Mouse (Mus musculus) liver, adult 2 months (tissue): ENCODE measurements around the gene Oxa1l. TPM values are rescaled to one million over a fixed set of nuclear protein-coding genes. Genes with fewer than 3 reads are reported as not detected.

Source experiments
- DNase-seq: peaks from one replicate; pipeline ENCODE4 v3.0.0-alpha.2; 2011; ENCODE audit warnings: low read depth, low spot score; ENCODE audit errors: extremely low read depth
- H3K27ac ChIP-seq: fragments of 200-500 bp; replicated peaks from 2 replicates; pipeline ENCODE4 v1.5.1; 2012; ENCODE audit warnings: low read depth, mild to moderate bottlenecking, control low read depth, inconsistent platforms, low read length; ENCODE audit not compliant: insufficient read depth
- H3K27me3 ChIP-seq: fragments of 200-500 bp; 2 replicates; pipeline ENCODE4 v1.6.1; 2012; ENCODE audit warnings: mild to moderate bottlenecking, moderate library complexity, low read length, inconsistent platforms; ENCODE audit not compliant: control insufficient read depth, insufficient read depth
- H3K36me3 ChIP-seq: fragments of 200-500 bp; 2 replicates; pipeline ENCODE4 v1.6.1; 2012; ENCODE audit warnings: low read length, inconsistent platforms; ENCODE audit not compliant: control insufficient read depth, insufficient read depth
- H3K4me1 ChIP-seq: fragments of 200-500 bp; 2 replicates; pipeline ENCODE4 v1.6.1; 2011; ENCODE audit warnings: low read length; ENCODE audit not compliant: control insufficient read depth, insufficient read depth
- H3K4me3 ChIP-seq: fragments of 200-500 bp; 2 replicates; pipeline ENCODE4 v1.5.1; 2011; ENCODE audit warnings: low read depth, mild to moderate bottlenecking, control low read depth, low read length, moderate library complexity; ENCODE audit not compliant: insufficient read depth
- H3K79me2 ChIP-seq: fragments of 200-500 bp; 2 replicates; pipeline ENCODE4 v1.6.1; 2012; ENCODE audit warnings: inconsistent platforms, mild to moderate bottlenecking, low read length, moderate library complexity; ENCODE audit not compliant: control insufficient read depth, insufficient read depth
- H3K9ac ChIP-seq: fragments of 200-500 bp; 2 replicates; pipeline ENCODE4 v1.6.1; 2012; ENCODE audit warnings: low read depth, mild to moderate bottlenecking, control low read depth, inconsistent platforms, low read length
- CTCF ChIP-seq: fragments of 200-500 bp; IDR thresholded peaks from 2 replicates; pipeline ENCODE4 v1.5.1; 2011; ENCODE audit warnings: low read depth, low read length, control low read depth
- POLR2A ChIP-seq: fragments of 200-500 bp; IDR thresholded peaks from 2 replicates; pipeline ENCODE4 v1.6.1; 2011; ENCODE audit warnings: low read length, control low read depth; ENCODE audit not compliant: insufficient read depth; ENCODE audit errors: extremely low read depth
- WGBS: fragments of 180-500 bp; shearing (Covaris S2); methylation state at CpG from one replicate; pipeline ENCODE4 v1.1.7; 2018; 5-methylcytosine and 5-hydroxymethylcytosine counted together
- polyA plus RNA-seq: library from polyadenylated mRNA; depleted of rRNA; stranded (reverse); fragments of >200 nt; gene quantifications from 2 replicates; pipeline ENCODE4 v1.2.3, GENCODE M21; 2012
- total RNA-seq: library from RNA; depleted of rRNA; stranded (reverse); fragments of >200 nt; gene quantifications from 2 replicates; pipeline ENCODE4 v1.2.3, GENCODE M21; 2014

The Oxa1l gene
- total and polyA plus RNA-seq, 2 experiments, result 16.4 to 116 TPM

- Histone ChIP-seq H3K36me3 (no peaks in the 10 kb centered on the region), H3K27ac (no peak overlapping the region), H3K9ac (no peak overlapping the region), H3K79me2 (no peaks in the 10 kb centered on the region), H3K27me3 (no peaks in the 10 kb centered on the region), H3K4me1 (no peaks in the 10 kb centered on the region), H3K4me3 (no peak overlapping the region)
- TF ChIP-seq POLR2A (no peak), CTCF (no peak)
- WGBS, result 57% methylated on average over 8 of the region's 8 CpGs
- DNase-seq, result peak; percentile 23
These were observed 8.3 kb upstream of the Oxa1l start for GRCm38 (mm10) chr14:54352314-54352713.

GRCm38 (mm10) chr14:54354406-54354805 is 6.2 kb upstream of the Oxa1l start:
- 50% methylated on average over 1 of the region's 1 CpGs for WGBS
- Histone ChIP-seq H3K4me3 (no peak overlapping the region), H3K36me3 (no peaks in the 10 kb centered on the region), H3K4me1 (no peaks in the 10 kb centered on the region), H3K79me2 (no peaks in the 10 kb centered on the region), H3K27me3 (no peaks in the 10 kb centered on the region), H3K27ac (no peak overlapping the region), H3K9ac (no peak overlapping the region)
- TF ChIP-seq POLR2A (no peak), CTCF (no peak)
- no peak for DNase-seq

- no peak overlapping the region for H3K4me3 ChIP-seq
- H3K36me3 ChIP-seq, result peaks cover 21% of the 10 kb centered on the region
- H3K27ac ChIP-seq, result no peak overlapping the region
- 91% methylated on average over 8 of the region's 8 CpGs for WGBS
- no peak for DNase-seq
- no peaks in the 10 kb centered on the region; the same call in 1 of the 2 replicates for H3K79me2 ChIP-seq
- no peak overlapping the region for H3K9ac ChIP-seq
- no peaks in the 10 kb centered on the region for H3K27me3 ChIP-seq
- TF ChIP-seq CTCF (no peak), POLR2A (no peak)
- peaks cover 2% of the 10 kb centered on the region; the same call in 1 of the 2 replicates for H3K4me1 ChIP-seq
These were observed 2.5 kb downstream of the Oxa1l start for GRCm38 (mm10) chr14:54363156-54363555.

GRCm38 (mm10) chr14:54365026-54365645 is 4.5 kb downstream of the Oxa1l start:
- Histone ChIP-seq H3K79me2 (no peaks in the 10 kb centered on the region; the same call in 1 of the 2 replicates), H3K4me3 (no peak overlapping the region), H3K4me1 (peaks cover 2% of the 10 kb centered on the region; the same call in 1 of the 2 replicates), H3K9ac (no peak overlapping the region), H3K27me3 (no peaks in the 10 kb centered on the region), H3K36me3 (peaks cover 37% of the 10 kb centered on the region), H3K27ac (no peak overlapping the region)
- no peak for DNase-seq
- WGBS, result 64% methylated on average over 5 of the region's 5 CpGs
- TF ChIP-seq POLR2A, result no peak

- TF ChIP-seq CTCF, result no peak
- TF ChIP-seq POLR2A, result no peak
- Histone ChIP-seq H3K27ac (no peak overlapping the region), H3K4me1 (peaks cover 1% of the 10 kb centered on the region; the same call in 1 of the 2 replicates), H3K27me3 (no peaks in the 10 kb centered on the region), H3K36me3 (peaks cover 42% of the 10 kb centered on the region), H3K79me2 (no peaks in the 10 kb centered on the region; the same call in 1 of the 2 replicates), H3K9ac (no peak overlapping the region), H3K4me3 (no peak overlapping the region)
- 74% methylated on average over 10 of the region's 10 CpGs for WGBS
- DNase-seq, result no peak
These were observed 5.9 kb downstream of the Oxa1l start for GRCm38 (mm10) chr14:54366581-54366980.

GRCm38 (mm10) chr14:54367429-54368060 is 6.9 kb downstream of the Oxa1l start:
- peaks cover 42% of the 10 kb centered on the region for H3K36me3 ChIP-seq
- H3K79me2 ChIP-seq, result no peaks in the 10 kb centered on the region; the same call in 1 of the 2 replicates
- H3K27ac ChIP-seq, result no peak overlapping the region
- H3K9ac ChIP-seq, result no peak overlapping the region
- TF ChIP-seq CTCF (no peak), POLR2A (no peak)
- no peaks in the 10 kb centered on the region for H3K27me3 ChIP-seq
- DNase-seq, result no peak
- WGBS, result 77% methylated on average over 18 of the region's 18 CpGs
- no peaks in the 10 kb centered on the region for H3K4me1 ChIP-seq
- H3K4me3 ChIP-seq, result no peak overlapping the region
